Mouse (Mus musculus): ENCODE results near the gene Lztfl1. TPM values are rescaled to one million over a fixed set of nuclear protein-coding genes. Genes with fewer than 3 reads are reported as not detected.
"Not testable (repeated sequence)": the region's sequence is repeated elsewhere in the genome, so short reads cannot be mapped to it uniquely, and the experiment has no call there.

Gene Lztfl1
- polyA plus RNA-seq, 1 experiment = 34.0 TPM

DNA sequence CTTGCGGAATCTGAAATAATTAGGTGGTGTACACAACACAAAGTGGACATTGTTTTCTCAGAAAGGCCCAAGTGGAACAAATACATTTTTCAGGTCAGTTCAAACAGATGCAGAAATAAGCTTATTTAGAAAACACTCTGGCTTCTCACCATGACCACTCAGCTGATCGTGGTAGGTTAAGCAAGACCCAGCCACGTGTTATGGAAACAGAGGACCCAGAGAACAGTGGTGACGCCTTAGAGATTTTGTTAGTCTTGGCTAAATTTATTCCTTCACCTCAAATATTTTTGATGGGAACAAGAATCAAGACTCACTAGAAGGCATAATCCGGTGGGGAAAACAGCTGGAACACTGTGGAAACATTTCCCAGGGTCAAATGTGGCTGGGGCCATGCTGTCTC lies 31.3 kb downstream of the Lztfl1 start:
- DNase-seq (ENCODE audit: extremely low spot score in 1 of 2, low spot score in 1 of 2) = no peak

DNA sequence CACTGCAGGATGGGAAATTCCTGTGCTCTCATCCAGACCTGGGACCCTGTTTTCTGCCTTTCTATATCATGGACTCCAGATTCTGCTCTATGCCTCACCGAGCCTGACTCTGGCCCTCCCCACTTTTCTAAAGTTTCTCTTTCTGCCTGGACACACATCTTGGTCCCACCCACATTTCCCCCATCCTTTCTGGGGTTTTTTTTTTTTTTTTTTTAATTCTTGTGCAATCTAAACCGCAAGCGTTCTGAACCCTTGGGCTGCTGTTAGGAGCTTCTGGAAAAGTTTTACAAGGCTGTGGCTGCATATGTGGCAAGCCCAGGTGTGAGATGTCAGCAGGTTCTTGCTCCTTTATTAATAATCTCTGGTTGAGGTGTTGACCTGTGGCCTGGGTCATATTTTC lies 33.8 kb downstream of the Lztfl1 start:
- no peak for DNase-seq (ENCODE audit: extremely low spot score in 1 of 2, low spot score in 1 of 2)

GRCm38 (mm10) chr9:123679198-123679597 lies 38.3 kb downstream of the Lztfl1 start:
- no peak for DNase-seq (ENCODE audit: extremely low spot score in 1 of 2, low spot score in 1 of 2)

DNA sequence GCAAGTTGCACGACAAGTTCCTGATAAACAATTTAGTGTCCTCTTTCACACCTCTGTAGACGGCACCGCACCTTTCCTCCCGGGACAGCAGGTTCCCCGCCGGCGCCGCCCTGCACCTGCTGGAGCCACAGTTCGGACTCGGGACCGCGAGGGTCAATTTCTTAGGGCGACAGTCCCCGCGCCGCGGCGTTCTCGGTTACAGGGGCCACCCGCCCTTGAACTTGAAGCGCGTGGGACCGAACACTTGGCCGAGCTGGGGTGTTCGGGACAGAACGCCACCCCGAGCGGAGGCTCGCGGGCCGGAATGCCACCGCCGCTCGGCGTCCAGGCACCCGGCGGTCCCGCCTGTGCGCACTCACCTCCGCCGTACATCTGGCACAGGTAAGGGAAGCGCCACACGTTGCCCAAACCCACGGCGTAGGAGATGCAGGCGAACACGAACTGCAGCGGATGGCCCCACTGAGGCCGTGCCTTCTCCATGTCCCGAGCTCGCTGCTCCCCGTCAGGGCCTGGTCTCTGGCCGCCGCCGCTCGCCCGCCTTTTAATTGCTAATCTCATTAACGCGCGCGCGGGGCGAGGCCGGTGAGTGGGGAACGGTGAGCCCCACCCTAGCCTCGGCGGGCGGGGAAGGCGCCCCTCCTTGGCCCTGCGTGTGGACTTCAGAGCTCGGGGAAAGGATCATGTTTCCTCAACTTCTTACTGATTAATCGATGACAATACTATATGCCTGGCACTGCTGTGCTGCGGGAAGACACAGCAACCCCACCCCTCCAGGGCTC lies 39.0 kb downstream of the Lztfl1 start, which contains the start of the genes Ccr9 and Slc6a20a:
Ccr9 (plus strand) TSS at position 113 of the 779 bp plus-strand sequence.
Slc6a20a (minus strand) TSS at position 559 of the 779 bp plus-strand sequence.
- no peak for DNase-seq (ENCODE audit: extremely low spot score in 1 of 2, low spot score in 1 of 2)

DNA sequence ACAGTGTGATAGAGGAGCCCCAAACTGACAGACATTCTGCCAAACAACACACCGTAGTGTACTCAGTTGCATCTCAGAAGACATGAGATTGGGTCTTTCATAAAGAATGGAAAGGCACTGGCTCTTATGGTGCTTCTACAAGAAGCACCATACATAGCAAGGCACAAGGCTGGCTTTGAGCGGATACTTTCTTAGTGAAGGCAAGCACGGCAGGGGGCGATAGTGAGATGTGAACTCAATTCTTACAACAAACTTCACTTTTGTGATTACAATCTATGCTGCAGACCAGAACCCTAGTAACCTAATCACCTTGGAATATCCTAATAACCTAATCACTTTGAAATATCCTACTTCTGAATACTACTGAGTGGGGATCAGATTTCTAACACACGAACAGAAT lies 51.9 kb downstream of the Lztfl1 start:
- DNase-seq (ENCODE audit: extremely low spot score in 1 of 2, low spot score in 1 of 2) = peak in 1 of 2 experiments; percentile 61

GRCm38 (mm10) chr9:123659986-123660676 lies 57.4 kb downstream of the Lztfl1 start:
- not testable (repeated sequence) for DNase-seq (ENCODE audit: extremely low spot score in 1 of 2, low spot score in 1 of 2)

GRCm38 (mm10) chr9:123658981-123659380 lies 58.5 kb downstream of the Lztfl1 start:
- DNase-seq (ENCODE audit: extremely low spot score in 1 of 2, low spot score in 1 of 2) = no peak

GRCm38 (mm10) chr9:123657457-123657856 lies 60.0 kb downstream of the Lztfl1 start:
- no peak for DNase-seq (ENCODE audit: extremely low spot score in 1 of 2, low spot score in 1 of 2)

DNA sequence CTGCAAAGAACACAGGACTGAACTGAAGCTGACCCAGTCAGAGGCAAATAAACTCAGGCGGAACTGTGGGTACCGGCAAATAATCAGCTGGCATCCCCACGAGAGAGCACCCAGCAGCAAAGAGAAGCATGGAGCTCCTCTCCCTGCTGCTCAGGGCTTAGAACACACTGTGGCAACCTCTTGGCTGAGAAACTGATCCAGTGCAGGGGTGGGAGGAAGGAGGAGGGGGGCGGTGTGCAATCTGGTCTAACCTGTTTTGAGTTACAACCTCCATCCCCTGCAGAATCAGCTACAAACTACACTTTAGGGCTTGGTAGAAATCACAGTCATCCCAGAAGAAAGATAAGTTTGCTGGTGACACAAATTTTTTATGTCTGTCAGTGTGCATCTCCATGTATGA lies 66.1 kb downstream of the Lztfl1 start:
- DNase-seq (ENCODE audit: extremely low spot score in 1 of 2, low spot score in 1 of 2) = no peak

GRCm38 (mm10) chr9:123649785-123650511 lies 67.5 kb downstream of the Lztfl1 start:
- DNase-seq (ENCODE audit: extremely low spot score in 1 of 2, low spot score in 1 of 2) = no peak

Other genes starting within 250 kb of the Lztfl1 start
- 7.9 and 8.4 TPM in 2 replicates for gene Limd1, start 239.0 kb downstream of the Lztfl1 start, polyA plus RNA-seq (2012; rRNA removed)
- 37.3 and 40.8 TPM in 2 replicates for gene Sacm1l, start 187.9 kb downstream of the Lztfl1 start, polyA plus RNA-seq (2012; rRNA removed)
- gene Slc6a20b, start 85.1 kb downstream of the Lztfl1 start, polyA plus RNA-seq (2012; rRNA removed) = 0.36 and 0.48 TPM in 2 replicates
- gene Ccr9, start 39.3 kb downstream of the Lztfl1 start, polyA plus RNA-seq (2012; rRNA removed) = 0.13 and 0.44 TPM in 2 replicates
- 17.9 and 26.1 TPM in 2 replicates for gene Slc6a20a, start 38.8 kb downstream of the Lztfl1 start, polyA plus RNA-seq (2012; rRNA removed)
- 0.12 and 0.13 TPM in 2 replicates for gene Cxcr6, start 88.8 kb upstream of the Lztfl1 start, polyA plus RNA-seq (2012; rRNA removed)
- gene Fyco1, start 134.2 kb upstream of the Lztfl1 start, polyA plus RNA-seq (2012; rRNA removed) = 23.1 and 23.7 TPM in 2 replicates
- gene Xcr1, start 144.3 kb upstream of the Lztfl1 start, polyA plus RNA-seq (2012; rRNA removed) = not detected in 2 replicates